Comparison of ENCODE assay signal across 8 mouse cellular contexts in the genomic region with DNA sequence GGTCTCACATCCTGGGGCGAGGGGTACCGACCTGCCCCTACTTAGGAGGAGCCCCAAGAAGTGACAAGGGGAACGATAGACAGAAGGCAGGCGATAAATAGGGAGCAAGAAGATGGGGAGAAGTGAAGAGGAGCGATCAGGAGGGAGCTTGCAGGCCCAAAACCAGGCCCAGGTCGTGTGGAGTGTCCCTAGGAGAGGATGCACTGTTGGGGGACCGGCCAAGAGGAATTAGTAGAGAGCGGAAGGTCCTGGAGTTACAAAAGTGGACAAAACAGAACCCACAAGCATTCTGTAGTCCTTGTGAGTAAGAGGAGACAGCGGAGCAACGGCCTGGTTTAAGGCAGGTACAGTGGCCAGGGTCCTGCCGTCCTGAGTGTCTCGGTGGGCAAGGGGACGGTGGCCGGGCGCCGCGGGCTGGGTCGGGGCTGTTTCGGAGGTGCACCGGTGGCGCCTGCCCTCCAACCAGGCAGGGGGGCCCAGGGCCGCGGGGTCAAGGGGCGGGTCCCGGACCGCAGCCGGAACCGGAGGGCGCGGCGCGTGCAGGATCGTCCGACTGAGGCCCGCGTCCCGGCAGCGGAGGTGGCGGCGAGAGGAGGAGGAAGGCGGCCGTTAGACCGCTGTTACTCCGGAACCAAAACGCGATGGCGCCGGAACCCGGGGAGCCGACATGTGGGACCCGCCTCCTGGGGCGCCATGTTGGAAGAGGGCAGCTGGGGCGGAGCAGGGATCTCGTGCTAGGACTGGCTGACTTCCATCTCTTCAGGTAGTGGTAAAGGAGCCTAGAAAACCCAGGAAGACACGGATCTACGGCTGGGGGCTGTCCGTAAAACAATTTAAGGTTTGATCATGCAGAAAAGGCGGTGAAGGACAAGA. TPM values are rescaled to one million over a fixed set of nuclear protein-coding genes. Genes with fewer than 3 reads are reported as not detected.
A peak's percentile ranks its signal among the peaks of the same experiment; 100 is the strongest.
DNase-seq lines count a peak whose midpoint lies in the region; ATAC-seq lines count a peak whose summit lies in the region.

A gene (minus strand): TSS at position 633 of the 873 bp plus-strand sequence.

- peak within 1 kb of the TSS; percentile 87 for H3K4me3 ChIP-seq in hindbrain, embryonic 12.5 days

- H3K9ac ChIP-seq in hindbrain, embryonic 12.5 days: peak within 1 kb of the TSS; percentile 93

- peak within 1 kb of the TSS; percentile 90 for H3K4me2 ChIP-seq in hindbrain, embryonic 12.5 days (replicated peaks)

- ATAC-seq in hindbrain, embryonic 12.5 days (ENCODE audit: low FRiP score): peak; percentile 93

- H3K27me3 ChIP-seq in hindbrain, embryonic 12.5 days: no peaks in the 10 kb centered on the region

- H3K4me1 ChIP-seq in hindbrain, embryonic 12.5 days: peaks cover 34% of the 10 kb centered on the region

- peaks cover 6% of the 10 kb centered on the region; the same call in 1 of the 2 replicates for H3K36me3 ChIP-seq in hindbrain, embryonic 12.5 days

- DNase-seq in NIH3T3 (ENCODE audit: low read depth): peak; percentile 91
- DNase-seq in cerebellum, postnatal 10 days: peak; percentile 97
- peak; percentile 78 to 87 for DNase-seq in frontal cortex, postnatal 10 days (ENCODE audit: low spot score in 2 of 2)
- DNase-seq in layer of hippocampus, postnatal 25 days (ENCODE audit: extremely low spot score in 1 of 2, low spot score in 1 of 2): peak; percentile 85 to 87
- DNase-seq in lung, postnatal 25 days (ENCODE audit: low spot score): peak; percentile 92
- peak; percentile 87 for DNase-seq in retina, embryonic 14.5 days (ENCODE audit: low spot score)
- DNase-seq in thymus, postnatal 4 days: peak; percentile 95

- H3K9me3 ChIP-seq in hindbrain, embryonic 12.5 days (replicated peaks): no peaks in the 10 kb centered on the region

- H3K27ac ChIP-seq in hindbrain, embryonic 12.5 days: peak within 1 kb of the TSS; percentile 85

- WGBS in hindbrain, embryonic 12.5 days: 2% methylated on average over 58 of the region's 58 CpGs

RNA-seq across cellular contexts. Expression of the gene that starts here (rescaled TPM):
- 42.0 and 43.0 TPM in 2 replicates for polyA plus RNA-seq in hindbrain, embryonic 12.5 days (2016; fragmentation: Nextera tagmentation; extraction: Ambion mirVana)
- total RNA-seq in layer of hippocampus, postnatal 25 days (2021): 10 to 100 TPM; 33.7 to 37.4 TPM

Comparison
In these comparisons a context has a peak if more than half of its experiments do, and no peak if none do; other contexts are left out.
1. Peak in every context shown above with its lines: DNase-seq, ATAC-seq, H3K4me3 ChIP-seq and H3K27ac ChIP-seq.